Mouse (Mus musculus): ENCODE measurements at regions not wholly inside any gene's neighbourhood (a gene's known extent, or its start where the extent isn't known, plus 50 kb on each side); places are given as distances from the start of the nearest gene placed in this dataset.

DNA sequence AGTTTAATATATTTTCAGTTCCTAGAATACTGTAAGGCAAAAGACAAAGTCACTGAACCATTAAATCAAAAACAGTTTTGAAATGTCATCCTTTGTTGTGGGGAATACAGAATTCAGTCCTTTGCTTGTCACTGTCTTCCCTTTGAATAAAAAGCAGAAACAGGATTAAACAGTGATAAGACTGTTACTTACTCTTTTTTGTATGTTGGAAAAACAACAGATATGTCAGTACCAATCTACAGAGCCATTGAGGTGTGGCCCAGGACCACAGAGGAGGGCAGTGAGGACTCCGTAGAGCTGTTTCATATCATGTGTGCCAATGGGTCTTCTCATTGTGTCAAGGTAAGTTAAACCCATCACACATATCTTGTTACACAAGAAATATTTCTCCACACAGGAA lies 55.6 kb upstream of the Mbnl1 start:
- 42% methylated on average over 1 of the region's 1 CpGs for WGBS
- H3K4me3 ChIP-seq (ENCODE audit: control insufficient read depth, insufficient read depth, low read length) = no peak overlapping the region
- H3K27ac ChIP-seq (ENCODE audit: control insufficient read depth, insufficient read depth, low read length) = no peak overlapping the region
- H3K36me3 ChIP-seq (ENCODE audit: control insufficient read depth, insufficient read depth, low read length) = no peaks in the 10 kb centered on the region
- TF ChIP-seq CTCF (IDR thresholded peaks at IDR 0.05; ENCODE audit: borderline replicate concordance, control insufficient read depth, extremely low read depth, insufficient read depth, low read length, poor library complexity) (no peak), POLR2A (IDR thresholded peaks at IDR 0.05; ENCODE audit: control insufficient read depth, extremely low read depth, insufficient read depth, low read length, poor library complexity) (no peak)
- peaks cover 6% of the 10 kb centered on the region for H3K4me1 ChIP-seq (replicated peaks; ENCODE audit: control insufficient read depth, insufficient read depth, low read length)
- no peak for DNase-seq
- H3K27me3 ChIP-seq (ENCODE audit: control insufficient read depth, insufficient read depth, low read length) = no peaks in the 10 kb centered on the region

DNA sequence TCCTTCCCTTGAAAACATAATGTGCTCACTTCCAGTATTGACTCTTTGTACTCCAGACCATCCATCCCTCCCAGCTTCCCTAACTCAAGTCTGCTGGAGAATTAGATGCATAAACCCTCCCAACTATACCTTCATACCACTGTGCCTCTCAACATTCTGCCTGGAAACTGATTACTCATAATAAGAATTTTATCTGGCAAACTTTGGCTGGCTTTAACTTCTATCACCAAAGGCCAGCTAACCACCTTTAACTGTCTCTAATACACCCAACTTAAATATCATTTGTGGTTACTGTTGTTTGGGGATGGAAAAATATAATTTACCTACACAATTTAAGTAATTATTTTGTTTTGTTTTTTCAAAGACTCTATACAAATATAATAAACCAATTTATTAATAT lies 54.0 kb upstream of the Mbnl1 start:
- DNase-seq = no peak
- Histone ChIP-seq H3K27ac (ENCODE audit: control insufficient read depth, insufficient read depth, low read length) (no peak overlapping the region), H3K27me3 (ENCODE audit: control insufficient read depth, insufficient read depth, low read length) (no peaks in the 10 kb centered on the region), H3K4me3 (ENCODE audit: control insufficient read depth, insufficient read depth, low read length) (no peak overlapping the region), H3K36me3 (ENCODE audit: control insufficient read depth, insufficient read depth, low read length) (no peaks in the 10 kb centered on the region), H3K4me1 (replicated peaks; ENCODE audit: control insufficient read depth, insufficient read depth, low read length) (peaks cover 3% of the 10 kb centered on the region)
- TF ChIP-seq POLR2A (IDR thresholded peaks at IDR 0.05; ENCODE audit: control insufficient read depth, extremely low read depth, insufficient read depth, low read length, poor library complexity) = no peak
- no peak for TF ChIP-seq CTCF (IDR thresholded peaks at IDR 0.05; ENCODE audit: borderline replicate concordance, control insufficient read depth, extremely low read depth, insufficient read depth, low read length, poor library complexity)

DNA sequence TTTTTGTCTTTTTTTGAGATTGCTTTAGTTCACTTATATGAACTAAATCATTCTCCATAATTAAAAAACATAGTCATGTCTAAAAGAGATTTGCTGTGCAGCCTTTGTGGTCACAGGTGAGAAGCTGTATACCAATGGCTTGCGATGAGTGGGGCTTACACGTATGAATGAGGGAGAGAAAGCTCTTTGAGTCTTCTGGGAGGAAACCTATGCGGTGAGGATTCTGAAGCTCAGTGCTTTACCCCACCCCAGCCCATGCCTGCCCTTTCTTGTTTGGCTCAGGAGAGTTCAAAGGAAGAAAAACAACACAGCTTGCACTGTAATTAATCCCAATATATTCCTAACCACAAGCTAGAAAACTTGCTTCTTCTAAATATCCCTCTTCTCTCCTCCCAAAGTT lies 53.4 kb upstream of the Mbnl1 start:
- 60% methylated on average over 3 of the region's 3 CpGs for WGBS
- Histone ChIP-seq H3K27ac (ENCODE audit: control insufficient read depth, insufficient read depth, low read length) (no peak overlapping the region), H3K27me3 (ENCODE audit: control insufficient read depth, insufficient read depth, low read length) (no peaks in the 10 kb centered on the region), H3K4me1 (replicated peaks; ENCODE audit: control insufficient read depth, insufficient read depth, low read length) (peaks cover 3% of the 10 kb centered on the region), H3K4me3 (ENCODE audit: control insufficient read depth, insufficient read depth, low read length) (no peak overlapping the region), H3K36me3 (ENCODE audit: control insufficient read depth, insufficient read depth, low read length) (no peaks in the 10 kb centered on the region)
- TF ChIP-seq CTCF (IDR thresholded peaks at IDR 0.05; ENCODE audit: borderline replicate concordance, control insufficient read depth, extremely low read depth, insufficient read depth, low read length, poor library complexity) (no peak), POLR2A (IDR thresholded peaks at IDR 0.05; ENCODE audit: control insufficient read depth, extremely low read depth, insufficient read depth, low read length, poor library complexity) (no peak)
- no peak for DNase-seq

Measured in thymus, adult 2 months (tissue).